Mouse (Mus musculus) C2C12 (cell line): ENCODE results near the gene Trpm2. TPM values are rescaled to one million over a fixed set of nuclear protein-coding genes. Genes with fewer than 3 reads are reported as not detected.

Source experiments
- H3K27me3 ChIP-seq: one replicate; pipeline ENCODE4 v1.6.1; 2011; ENCODE audit not compliant: control insufficient read depth, insufficient read depth, insufficient read length
- H3K36me3 ChIP-seq: one replicate; pipeline ENCODE4 v1.6.1; 2011; ENCODE audit not compliant: control insufficient read depth, insufficient read depth
- H3K4me3 ChIP-seq: one replicate; pipeline ENCODE4 v1.5.1; 2011; ENCODE audit warnings: mild to moderate bottlenecking, control low read depth; ENCODE audit not compliant: poor library complexity, insufficient read depth, severe bottlenecking
- H3K79me2 ChIP-seq: one replicate; pipeline ENCODE4 v1.6.1; 2011; ENCODE audit not compliant: control insufficient read depth, insufficient read depth
- H3K79me3 ChIP-seq: one replicate; pipeline ENCODE4 v1.6.1; 2011; ENCODE audit warnings: low read depth, control low read depth
- H3ac ChIP-seq: one replicate; pipeline ENCODE3; 2011; ENCODE audit warnings: low read depth; ENCODE audit not compliant: control insufficient read depth, insufficient read length
- CEBPB ChIP-seq: IDR thresholded peaks from one replicate; pipeline ENCODE4 v1.6.1; 2011; ENCODE audit warnings: low read depth, mild to moderate bottlenecking, control low read depth, moderate library complexity
- CTCF ChIP-seq: IDR thresholded peaks from one replicate; pipeline ENCODE4 v1.5.1; 2011; ENCODE audit not compliant: control insufficient read depth, insufficient read depth, insufficient read length
- FOSL1 ChIP-seq: IDR thresholded peaks from one replicate; pipeline ENCODE4 v1.8.0; 2011; ENCODE audit warnings: mild to moderate bottlenecking, low read length; ENCODE audit not compliant: poor library complexity, insufficient read depth, severe bottlenecking
- MAX ChIP-seq: IDR thresholded peaks from one replicate; pipeline ENCODE4 v1.6.1; 2011; ENCODE audit warnings: mild to moderate bottlenecking, control low read depth
- MYOD1 ChIP-seq: IDR thresholded peaks from one replicate; pipeline ENCODE4 v1.6.1; 2011; ENCODE audit warnings: low read depth; ENCODE audit not compliant: control insufficient read depth, insufficient read length
- MYOG ChIP-seq: IDR thresholded peaks from one replicate; pipeline ENCODE4 v1.6.1; 2011; ENCODE audit not compliant: control insufficient read depth, insufficient read length; ENCODE audit errors: extremely low read depth
- USF1 ChIP-seq: IDR thresholded peaks from one replicate; pipeline ENCODE4 v1.6.1; 2011; ENCODE audit warnings: low read depth, mild to moderate bottlenecking, control low read depth, moderate library complexity
- polyA plus RNA-seq: library from polyadenylated mRNA; unstranded; fragments of >200 nt; fragmentation: generic; extraction: Trizol; gene quantifications from one replicate; pipeline ENCODE4 v1.2.1, GENCODE M21; 2012; ENCODE audit warnings: missing spikeins

Gene Trpm2
- polyA plus RNA-seq, 1 experiment = 0.02 TPM

DNA sequence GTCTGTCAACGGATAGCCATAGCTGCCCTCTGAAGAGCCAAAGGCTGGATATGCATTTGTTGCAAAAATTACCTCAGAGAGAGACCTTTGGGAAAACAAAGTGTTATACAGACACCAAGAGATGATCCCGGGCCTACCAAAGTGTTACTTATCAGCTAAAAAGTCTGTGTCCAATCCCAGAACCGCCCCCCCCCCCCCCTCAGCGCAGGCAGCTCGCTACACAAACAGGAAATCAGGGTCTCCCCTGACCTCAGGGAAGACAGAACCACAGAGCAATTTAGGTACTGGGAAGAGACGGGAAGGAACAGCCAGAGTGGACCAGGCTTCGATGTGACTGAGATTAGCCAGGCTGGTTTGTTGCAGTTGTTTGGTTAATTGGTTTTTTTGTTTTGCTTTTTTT is 36.8 kb upstream of the Trpm2 start:
- H3K79me2 ChIP-seq = peaks cover 37% of the 10 kb centered on the region
- peaks cover 7% of the 10 kb centered on the region for H3K36me3 ChIP-seq
- H3K27me3 ChIP-seq = no peaks in the 10 kb centered on the region
- peaks cover 8% of the 10 kb centered on the region for H3K79me3 ChIP-seq
- no peak overlapping the region for H3K4me3 ChIP-seq
- no peak overlapping the region for H3ac ChIP-seq
- no peak for TF ChIP-seq CTCF
- no peak for TF ChIP-seq MAX
- TF ChIP-seq USF1 = no peak
- no peak for TF ChIP-seq MYOG
- no peak for TF ChIP-seq FOSL1
- no peak for TF ChIP-seq CEBPB
- TF ChIP-seq MYOD1 = no peak

DNA sequence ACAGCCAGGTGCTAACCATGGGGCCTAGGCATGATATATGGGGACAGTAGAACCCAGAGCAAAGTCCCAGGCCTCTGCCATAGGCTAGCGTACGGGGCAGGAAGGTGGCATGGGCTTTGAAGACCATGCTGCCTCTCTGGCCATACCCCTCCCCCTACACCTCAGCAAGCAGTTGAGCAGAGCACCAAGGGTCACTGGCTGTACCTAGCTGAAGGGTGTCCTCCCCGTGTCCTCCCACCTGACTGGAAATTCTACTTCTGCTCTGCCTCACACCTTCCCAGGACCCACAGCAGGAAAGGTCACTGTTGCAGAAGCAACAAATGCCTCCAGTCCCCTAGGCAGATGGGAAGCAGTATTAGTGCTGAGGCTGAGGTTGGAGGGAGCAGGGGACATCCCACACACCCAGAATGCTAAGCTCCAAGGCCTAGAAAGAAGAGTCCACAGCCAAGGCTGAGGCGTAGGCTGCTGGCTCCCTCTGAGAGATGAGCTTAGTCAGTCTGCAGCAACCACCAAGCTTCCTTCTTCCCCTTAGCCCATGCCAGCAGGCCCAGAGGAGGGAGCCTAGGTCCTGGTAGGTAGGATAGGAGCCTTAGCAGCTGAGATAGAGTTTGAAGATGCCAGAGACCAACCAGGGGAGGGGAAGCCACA is 35.6 kb upstream of the Trpm2 start:
- H3K36me3 ChIP-seq = peaks cover 11% of the 10 kb centered on the region
- H3ac ChIP-seq = no peak overlapping the region
- TF ChIP-seq MYOG (no peak), USF1 (no peak), CTCF (no peak), MAX (no peak), FOSL1 (no peak), CEBPB (no peak), MYOD1 (no peak)
- H3K79me3 ChIP-seq = peaks cover 8% of the 10 kb centered on the region
- peaks cover 37% of the 10 kb centered on the region for H3K79me2 ChIP-seq
- no peak overlapping the region for H3K4me3 ChIP-seq
- no peaks in the 10 kb centered on the region for H3K27me3 ChIP-seq

DNA sequence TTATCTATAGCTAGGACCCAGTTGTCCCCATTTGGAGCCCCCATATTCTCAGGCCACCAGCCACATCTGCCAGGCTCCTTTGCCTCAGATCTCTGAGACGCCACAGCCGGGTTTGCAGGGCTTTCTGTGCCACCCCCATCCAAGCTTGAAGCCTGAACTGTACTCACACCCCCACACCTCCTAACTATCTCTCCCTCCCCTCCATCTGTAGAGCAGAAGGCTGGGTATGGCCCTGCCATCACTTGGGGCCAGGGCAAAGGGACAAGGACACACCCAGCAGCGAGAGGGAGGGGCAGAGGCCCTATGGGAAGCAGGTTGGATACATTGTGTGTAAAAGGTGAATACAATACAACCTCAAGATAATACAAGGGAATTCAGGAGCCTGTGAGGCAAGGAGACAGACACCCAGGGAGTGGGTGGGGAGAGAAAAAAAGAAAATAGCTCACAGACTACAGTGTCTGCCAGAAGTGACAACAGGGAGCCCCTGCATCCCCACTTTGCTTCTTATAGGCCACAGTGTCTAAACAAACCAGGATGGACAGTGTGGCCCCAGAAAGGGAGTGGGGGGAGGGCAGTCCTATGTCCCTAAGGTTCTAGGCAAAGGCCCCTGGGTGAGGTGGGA is 34.2 kb upstream of the Trpm2 start:
- Histone ChIP-seq H3K36me3 (peaks cover 21% of the 10 kb centered on the region), H3K4me3 (no peak overlapping the region), H3K27me3 (no peaks in the 10 kb centered on the region), H3K79me2 (peaks cover 37% of the 10 kb centered on the region), H3ac (no peak overlapping the region), H3K79me3 (peaks cover 8% of the 10 kb centered on the region)
- TF ChIP-seq MAX (no peak), MYOG (no peak), MYOD1 (no peak), CTCF (no peak), CEBPB (no peak)

DNA sequence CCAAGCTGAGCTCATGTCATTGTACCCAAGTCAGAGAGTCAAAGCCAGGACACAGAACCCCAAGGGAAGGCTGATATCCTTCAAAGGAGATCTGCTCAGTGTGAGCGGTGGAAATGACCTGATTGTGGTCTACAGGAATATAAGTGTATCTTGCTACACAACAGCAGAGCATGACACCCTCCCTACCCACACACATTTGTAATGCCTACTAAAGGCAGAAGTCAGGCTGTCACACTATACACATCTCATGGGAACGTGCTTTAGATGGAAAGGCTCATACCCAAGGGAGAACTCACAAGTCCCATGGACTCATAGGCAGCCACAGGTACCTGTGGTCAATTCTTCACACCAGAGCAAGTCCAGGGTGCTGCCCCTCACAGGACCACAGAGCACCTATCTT is 32.0 kb upstream of the Trpm2 start:
- H3K36me3 ChIP-seq = peaks cover 37% of the 10 kb centered on the region
- TF ChIP-seq CEBPB = no peak
- no peak for TF ChIP-seq CTCF
- no peak for TF ChIP-seq MYOD1
- TF ChIP-seq USF1 = no peak
- no peak for TF ChIP-seq MAX
- TF ChIP-seq MYOG = no peak
- no peak for TF ChIP-seq FOSL1

DNA sequence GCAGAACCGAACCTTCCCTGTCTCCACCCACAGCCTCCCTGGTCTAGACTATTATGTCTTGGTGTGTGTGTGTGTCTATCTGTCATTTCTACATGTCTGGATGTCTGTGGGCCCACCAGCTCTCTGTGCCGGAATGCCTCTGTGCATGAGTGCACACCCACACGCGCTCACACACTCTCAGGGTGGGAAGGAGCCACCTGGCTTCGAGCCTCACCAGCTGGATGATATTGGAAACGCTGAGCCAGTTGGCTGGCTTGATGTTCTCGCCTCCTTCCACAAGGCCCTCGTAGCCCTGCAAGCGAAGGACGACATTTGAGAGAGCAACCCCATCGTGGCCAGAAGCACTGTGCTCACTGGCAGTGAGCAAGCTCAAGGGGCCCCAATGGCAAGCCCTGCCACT is 31.4 kb upstream of the Trpm2 start:
- H3K79me2 ChIP-seq = peaks cover 13% of the 10 kb centered on the region
- H3K79me3 ChIP-seq = no peaks in the 10 kb centered on the region
- no peaks in the 10 kb centered on the region for H3K27me3 ChIP-seq
- no peak overlapping the region for H3K4me3 ChIP-seq
- H3ac ChIP-seq = no peak overlapping the region
- H3K36me3 ChIP-seq = peaks cover 37% of the 10 kb centered on the region
- no peak for TF ChIP-seq CTCF
- no peak for TF ChIP-seq CEBPB
- no peak for TF ChIP-seq FOSL1
- TF ChIP-seq MAX = no peak
- TF ChIP-seq MYOD1 = no peak
- TF ChIP-seq MYOG = no peak
- TF ChIP-seq USF1 = no peak

More for the DNA sequence above, 32.0 kb upstream of the Trpm2 start:
- Histone ChIP-seq H3K27me3 (no peaks in the 10 kb centered on the region), H3K79me2 (peaks cover 18% of the 10 kb centered on the region), H3ac (no peak overlapping the region), H3K79me3 (peaks cover 2% of the 10 kb centered on the region), H3K4me3 (no peak overlapping the region)

DNA sequence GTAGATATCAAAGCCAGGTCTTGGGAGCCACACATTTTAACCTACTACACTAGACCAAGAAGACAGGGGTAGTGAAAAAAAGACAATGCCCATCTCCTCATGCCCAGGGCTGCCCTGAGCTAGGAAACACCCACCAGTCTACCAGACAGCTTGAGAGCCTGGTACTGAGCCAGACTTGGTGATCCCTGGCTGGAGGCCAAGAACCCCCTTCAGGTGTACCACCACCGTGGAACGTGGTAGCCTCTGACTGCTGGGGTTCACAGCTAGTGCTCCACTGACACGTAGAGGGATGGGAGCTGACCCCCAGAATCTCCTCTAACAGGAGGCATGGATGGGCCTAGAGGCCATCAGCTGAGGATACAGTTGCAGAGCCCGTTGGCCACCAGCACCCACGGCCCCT is 29.8 kb upstream of the Trpm2 start:
- H3K79me3 ChIP-seq = no peaks in the 10 kb centered on the region
- H3K79me2 ChIP-seq = no peaks in the 10 kb centered on the region
- TF ChIP-seq FOSL1 = no peak
- no peak for TF ChIP-seq CEBPB
- no peak for TF ChIP-seq USF1
- TF ChIP-seq CTCF = no peak
- no peak for TF ChIP-seq MYOG
- TF ChIP-seq MAX = no peak
- TF ChIP-seq MYOD1 = no peak
- H3K36me3 ChIP-seq = peaks cover 49% of the 10 kb centered on the region
- H3K4me3 ChIP-seq = no peak overlapping the region
- no peak overlapping the region for H3ac ChIP-seq
- H3K27me3 ChIP-seq = no peaks in the 10 kb centered on the region
